Mouse (Mus musculus) T-helper 2 cell (primary cell): ENCODE data around the gene Dnaic1.

Experiments used
- in situ Hi-C: fragments of 300-600 bp; cut with MboI, MseI; formaldehyde crosslinking; loops from one replicate; pipeline ENCODE4 v1.15.1; 2025; ENCODE audit warnings: high pct_unique_total_duplicates

The Dnaic1 gene

DNA sequence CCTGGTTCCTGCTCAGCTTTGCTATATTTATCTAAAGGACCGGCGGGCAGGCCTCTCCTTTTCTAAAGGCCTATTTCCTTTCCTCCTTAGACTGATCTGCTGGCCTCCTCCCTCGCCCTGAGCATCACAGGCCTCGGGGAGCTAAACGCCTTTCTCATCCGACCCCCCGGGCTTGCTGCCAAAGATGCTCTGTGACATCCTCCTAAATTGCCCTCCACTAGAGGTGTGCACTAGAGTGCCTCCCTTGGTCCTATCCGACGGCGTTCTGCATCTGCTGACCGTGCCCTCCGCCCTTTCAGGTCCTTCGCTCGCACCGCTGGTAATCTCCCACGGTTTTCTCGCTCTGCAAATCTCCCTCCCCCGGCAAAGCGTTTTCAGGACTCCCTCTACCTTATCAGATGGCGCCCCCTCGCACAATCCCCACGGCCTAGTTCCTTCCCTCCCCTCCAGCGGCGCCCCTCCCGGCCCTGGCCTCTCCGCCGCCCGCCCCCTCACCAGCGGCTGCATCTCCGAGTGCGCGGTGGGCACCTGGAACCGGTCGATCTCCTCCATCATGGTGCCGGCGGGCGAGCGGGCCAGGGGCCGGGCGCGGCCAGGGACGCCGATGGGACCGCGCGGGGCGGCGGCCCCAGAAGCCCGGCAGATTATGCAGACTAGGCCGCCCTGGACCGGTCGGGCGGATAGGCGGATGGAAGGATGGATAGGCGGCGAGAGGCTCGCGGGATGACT, 729 bp upstream of the Dnaic1 start:
- in situ Hi-C loops, result loop anchor here (5.0 to 10.0 kb wide), 2 partner anchors 67 to 1424 kb away; partner anchors contain the start of genes AI464131 and Aco1

DNA sequence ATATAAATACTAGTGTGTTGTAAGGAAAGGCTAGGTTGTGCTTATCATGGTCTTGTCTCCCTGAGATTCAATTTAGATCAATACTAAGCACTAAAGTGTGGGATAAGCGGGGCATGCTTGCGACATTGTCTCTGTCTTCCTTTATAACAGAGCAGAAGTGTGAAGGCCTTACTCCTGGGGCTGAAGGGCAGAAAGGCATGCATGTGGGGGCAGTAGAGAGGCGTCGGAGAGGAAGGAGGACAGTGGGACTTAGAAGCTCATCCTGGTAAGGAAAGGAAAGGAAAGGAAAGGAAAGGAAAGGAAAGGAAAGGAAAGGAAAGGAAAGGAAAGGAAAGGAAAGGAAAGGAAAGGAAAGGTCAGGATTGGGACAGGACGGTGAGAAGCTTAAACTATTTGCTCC, 1.9 kb downstream of the Dnaic1 start:
- in situ Hi-C loops, result no loop called here

DNA sequence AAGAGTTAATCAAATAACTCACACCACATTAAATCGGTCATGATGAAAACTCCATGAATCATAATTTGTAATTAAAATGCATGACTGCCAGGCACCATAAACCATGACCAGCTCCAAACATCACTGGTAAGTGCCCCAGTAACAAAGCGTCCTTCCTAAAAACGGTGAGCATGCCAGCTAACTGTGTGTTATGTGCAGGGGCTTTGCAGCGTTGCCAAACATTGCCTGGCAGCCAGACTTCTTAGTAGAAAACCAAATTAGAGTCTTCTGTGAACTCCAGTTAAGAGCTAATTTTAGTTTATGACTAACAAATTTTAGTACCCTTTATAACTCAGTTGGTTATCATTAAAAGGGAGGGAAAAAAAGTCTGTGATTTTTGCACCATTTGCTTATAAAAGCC, 3.9 kb downstream of the Dnaic1 start:
- in situ Hi-C loops, result no loop called here

DNA sequence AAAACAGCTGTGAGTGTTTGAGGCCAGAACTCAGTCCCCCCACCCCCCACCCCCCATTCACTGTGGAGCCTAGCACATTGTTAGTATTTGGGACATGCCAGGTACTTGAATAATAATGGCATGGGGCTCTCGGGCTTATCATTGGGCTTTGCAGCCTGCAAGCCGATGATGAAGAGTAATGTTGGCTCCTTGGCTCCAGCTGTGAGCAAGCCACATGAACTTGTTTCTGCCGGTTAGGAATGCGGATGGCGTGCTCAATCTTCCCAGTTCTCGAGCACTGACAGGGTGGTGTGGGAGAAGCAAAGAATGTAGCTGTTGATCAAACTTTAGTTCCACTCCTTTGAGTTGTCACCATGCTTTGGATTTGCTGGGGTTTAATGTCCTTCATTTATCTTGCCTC, 6.3 kb downstream of the Dnaic1 start:
- in situ Hi-C loops, result no loop called here

DNA sequence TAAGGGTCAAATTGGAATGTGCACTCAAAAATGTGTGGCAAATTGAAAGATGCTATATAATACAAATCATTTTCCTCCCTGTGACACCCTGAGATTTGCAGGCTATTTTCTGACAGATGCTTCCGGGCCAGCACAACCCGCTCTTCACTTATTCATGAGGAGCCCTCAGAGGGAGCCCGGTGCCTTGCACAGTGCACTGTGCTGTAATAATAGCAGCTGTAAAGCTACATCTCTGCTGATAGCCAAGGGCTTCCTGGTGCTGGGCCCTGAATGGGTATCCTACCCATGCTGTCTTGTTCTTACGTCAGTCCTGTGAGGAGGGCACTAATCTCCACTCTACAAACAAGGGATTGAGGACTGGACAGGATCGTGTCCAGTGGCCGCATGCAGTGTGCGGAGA, 13.8 kb downstream of the Dnaic1 start:
- in situ Hi-C loops, result no loop called here

DNA sequence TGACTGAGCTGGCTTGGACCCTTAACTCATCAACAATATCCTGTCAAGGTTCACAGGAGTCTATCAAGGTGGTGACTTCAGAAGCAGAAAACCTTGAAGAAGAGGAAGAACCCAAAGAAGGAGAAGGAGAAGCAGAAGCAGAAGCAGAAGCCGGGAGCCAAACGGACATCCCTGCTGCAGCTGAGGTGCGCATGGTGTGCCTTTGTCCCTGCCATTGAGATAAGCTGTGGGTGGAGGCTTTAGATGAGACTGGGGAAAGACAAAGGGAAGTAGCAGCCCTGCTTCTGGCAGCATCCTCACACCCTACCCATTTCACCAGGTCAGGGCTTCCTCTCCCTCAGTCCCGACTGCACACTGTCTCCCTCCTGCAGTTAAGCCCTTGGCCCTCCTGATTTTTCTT, 33.2 kb downstream of the Dnaic1 start:
- in situ Hi-C loops, result no loop called here

DNA sequence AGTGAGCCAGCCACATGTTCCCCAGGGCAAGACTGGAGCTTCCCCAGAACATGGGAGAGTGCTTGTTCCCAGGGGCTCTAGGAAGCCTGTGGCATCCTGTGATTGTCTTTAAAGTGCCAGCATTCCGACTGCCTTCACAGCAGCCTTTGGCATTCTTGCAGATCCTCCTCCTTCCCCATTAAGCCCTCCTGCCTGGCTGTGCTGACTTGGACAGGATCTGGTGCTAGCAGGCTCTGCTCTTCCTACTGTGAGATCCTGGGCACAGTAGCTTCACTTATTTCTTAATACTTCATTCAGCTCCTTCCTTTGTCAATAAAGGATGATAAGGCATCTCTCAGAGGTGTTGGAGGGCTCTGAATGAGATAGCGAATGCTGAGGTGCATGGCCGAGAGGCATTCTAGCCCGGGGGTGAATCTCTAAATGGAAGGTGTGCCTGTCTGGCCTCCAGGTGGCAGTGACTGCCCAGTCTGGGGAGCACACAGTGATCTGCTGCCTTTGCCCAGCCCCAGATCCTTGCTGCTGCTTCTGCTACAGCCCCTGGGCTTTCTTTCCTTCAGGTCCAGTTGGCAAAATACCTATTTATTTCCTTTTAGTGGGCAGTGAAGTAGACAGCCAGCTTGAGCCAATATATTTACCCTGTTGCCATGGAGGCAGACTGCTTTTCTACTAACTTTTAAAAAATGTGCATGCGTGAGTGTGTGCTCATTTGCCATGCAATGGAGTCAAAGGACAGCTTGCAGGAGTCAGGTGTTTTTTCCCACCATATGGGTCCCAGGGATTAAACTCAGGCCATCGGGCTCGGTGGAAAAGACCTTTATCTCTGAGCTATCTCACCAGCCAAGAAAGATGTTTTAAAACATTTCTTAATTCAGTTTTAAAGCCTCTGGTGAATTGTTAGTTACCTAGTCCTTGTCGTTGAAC, 35.2 kb downstream of the Dnaic1 start:
- in situ Hi-C loops, result no loop called here

DNA sequence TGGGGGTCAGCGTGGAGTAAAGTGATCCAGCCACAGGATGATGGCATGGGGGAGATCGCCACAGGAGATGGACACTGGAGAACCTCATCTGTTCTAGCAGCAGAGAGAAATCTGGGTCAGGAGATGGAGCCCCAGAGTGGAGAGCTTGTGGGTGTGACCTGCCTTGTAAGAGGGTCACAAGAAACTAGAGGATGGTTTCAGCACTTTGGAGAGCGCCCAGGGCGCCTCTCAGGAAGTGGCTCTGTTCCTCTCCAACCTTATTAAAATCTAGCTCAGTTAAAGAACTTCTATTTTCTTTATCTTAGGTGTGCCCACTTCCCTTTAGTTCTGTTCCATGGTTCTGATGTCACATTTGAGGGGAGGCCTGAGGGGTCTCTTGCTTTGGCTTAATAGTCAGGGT, 37.2 kb downstream of the Dnaic1 start:
- in situ Hi-C loops, result no loop called here

DNA sequence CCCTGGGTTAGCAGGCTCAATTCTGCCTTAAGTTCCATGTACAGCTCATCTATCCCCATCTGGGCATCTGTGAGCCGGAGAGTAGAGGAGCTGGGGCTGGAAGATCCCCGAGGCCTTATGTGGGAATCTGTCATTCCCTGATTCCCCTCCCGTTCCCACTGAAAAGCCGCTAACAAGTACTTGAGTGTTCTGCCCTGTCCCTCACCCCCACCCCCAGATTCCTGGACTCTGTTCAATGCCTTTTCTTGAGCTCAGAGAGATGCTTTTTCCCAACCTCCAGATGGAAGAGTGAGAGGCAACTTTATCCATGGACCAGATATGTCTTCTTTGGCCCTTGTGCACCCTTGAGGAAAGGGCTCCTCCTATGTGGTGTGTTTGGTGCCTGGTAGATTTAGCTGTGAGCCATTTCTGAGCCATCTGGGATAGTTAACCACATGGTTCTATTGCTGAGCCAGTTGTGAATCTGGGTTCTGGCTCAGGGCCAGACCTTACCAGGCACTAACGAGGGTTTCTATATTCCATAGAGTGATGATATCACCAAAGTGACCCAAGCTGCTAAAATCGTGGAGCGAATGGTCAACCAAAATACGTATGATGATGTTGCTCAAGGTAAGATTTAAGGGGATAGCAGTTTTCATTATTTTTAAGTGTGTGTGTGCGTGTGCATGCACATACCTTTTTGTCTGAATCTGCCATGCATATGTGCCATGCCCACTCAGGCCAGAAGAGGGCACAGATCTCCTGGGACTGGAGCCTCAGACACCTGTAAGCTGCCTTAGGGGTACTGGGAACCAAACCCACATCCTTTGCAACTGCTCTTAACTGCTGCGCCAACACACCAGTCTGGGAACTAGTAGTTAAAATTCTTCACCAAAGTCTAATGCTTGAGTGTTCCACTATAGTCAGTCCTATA, 40.4 kb downstream of the Dnaic1 start:
- in situ Hi-C loops, result loop anchor here (5.0 kb wide), 1 partner anchor 58 kb away; no protein-coding TSS in a partner anchor

DNA sequence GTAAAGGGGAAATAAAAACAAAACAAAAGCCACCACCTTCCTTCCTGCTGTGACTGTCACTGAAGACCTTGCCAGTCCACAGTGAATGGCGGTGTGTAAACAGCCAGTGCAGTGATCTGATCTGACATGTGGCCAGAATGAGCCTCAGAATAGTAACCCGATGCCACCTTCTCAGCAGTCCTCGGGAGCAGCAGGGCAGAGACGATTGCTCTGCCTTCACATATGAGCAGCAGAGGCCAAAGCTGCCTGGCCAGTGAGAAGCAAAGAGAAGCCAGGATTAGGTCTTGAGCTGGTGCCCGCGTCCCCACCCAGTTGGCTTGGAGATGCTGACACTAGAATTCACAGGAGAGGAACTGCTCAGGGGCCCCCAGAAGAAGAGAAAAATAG, 41.0 kb downstream of the Dnaic1 start:
- in situ Hi-C loops, result loop anchor here (5.0 kb wide), 1 partner anchor 58 kb away; no protein-coding TSS in a partner anchor

DNA sequence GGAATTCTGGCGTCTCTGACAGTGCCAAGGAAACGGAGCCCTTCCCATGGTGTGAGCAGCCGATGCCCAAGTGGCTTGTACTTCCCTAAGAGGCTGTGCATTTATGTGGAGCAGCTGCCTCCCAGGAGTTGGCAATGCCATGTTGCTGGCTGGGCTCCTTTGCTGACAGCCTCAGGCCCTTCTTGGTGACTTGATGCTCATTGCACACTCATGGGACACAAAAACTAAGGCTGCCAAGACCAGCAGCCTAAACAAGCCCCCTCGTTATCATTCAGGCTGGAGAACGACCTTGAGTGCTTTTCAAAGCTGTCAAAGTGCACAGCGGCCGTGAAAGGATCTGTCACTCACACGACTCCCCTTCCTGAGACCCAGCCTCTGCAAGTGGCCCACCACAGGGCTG, 42.6 kb downstream of the Dnaic1 start:
- in situ Hi-C loops, result loop anchor here (5.0 kb wide), 1 partner anchor 60 kb away; no protein-coding TSS in a partner anchor

DNA sequence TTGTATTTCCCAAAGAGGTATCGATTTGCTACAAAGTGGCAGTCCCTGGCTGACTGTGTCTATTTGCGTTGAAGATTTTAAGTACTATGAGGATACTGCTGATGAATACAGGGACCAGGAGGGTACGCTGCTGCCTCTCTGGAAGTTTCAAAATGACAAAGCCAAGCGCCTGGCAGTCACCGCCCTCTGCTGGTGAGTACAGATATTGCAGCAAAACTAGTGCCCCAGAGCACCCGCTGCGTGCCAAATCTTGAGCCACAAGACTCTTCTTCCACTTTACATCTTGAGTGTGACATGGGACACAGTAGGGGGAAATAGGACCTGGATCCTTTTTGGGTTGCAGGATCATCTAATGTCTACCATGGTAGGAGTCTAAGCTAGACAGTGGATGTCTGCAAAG, 44.6 kb downstream of the Dnaic1 start:
- in situ Hi-C loops, result loop anchor here (5.0 kb wide), 1 partner anchor 62 kb away; no protein-coding TSS in a partner anchor

DNA sequence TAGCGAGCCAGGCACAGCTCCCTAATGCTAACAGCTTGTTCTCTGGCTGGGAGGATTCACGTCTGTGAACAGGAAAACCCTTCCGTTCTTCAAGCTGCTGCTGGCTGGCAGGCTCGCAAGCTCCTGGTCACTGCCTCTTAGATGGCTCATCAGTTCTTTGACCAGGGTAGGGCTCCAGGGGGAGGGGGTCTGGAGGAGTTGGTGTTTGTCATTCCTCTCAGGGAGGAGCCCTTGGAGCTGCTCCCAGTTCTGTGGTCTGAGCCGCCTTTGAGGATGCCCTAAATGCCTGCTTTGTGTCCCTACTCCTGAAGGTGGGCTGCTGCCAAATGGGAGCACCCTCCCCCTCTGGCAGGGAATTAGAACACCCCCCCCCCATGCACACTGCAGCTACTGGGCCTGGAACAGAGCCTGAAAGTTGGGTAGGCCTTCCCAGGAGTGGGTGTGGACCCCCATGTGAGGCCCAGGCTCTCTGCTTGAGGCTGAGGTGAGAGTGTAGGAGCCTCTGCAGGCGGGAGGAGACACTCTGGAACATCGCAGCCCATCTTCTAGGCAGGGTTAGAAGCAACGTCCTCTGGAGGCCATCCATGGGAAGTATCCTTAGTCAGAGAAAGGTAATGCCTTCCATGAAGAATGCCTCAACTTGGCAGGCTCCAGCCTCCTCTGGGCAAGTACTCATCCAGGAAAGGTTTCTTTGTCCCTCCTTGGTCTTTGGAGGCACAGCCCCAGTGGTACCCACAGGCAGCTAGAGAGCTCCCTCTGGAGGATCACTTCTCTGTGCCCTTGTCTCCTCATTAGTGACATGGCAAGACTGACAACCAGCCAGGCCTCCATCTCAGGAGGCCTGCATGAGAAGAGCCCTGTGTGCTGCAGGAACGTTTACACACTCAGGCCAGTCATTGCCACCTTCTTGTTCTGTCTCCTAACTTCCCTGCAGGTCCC, 46.4 kb downstream of the Dnaic1 start:
- in situ Hi-C loops, result no loop called here

DNA sequence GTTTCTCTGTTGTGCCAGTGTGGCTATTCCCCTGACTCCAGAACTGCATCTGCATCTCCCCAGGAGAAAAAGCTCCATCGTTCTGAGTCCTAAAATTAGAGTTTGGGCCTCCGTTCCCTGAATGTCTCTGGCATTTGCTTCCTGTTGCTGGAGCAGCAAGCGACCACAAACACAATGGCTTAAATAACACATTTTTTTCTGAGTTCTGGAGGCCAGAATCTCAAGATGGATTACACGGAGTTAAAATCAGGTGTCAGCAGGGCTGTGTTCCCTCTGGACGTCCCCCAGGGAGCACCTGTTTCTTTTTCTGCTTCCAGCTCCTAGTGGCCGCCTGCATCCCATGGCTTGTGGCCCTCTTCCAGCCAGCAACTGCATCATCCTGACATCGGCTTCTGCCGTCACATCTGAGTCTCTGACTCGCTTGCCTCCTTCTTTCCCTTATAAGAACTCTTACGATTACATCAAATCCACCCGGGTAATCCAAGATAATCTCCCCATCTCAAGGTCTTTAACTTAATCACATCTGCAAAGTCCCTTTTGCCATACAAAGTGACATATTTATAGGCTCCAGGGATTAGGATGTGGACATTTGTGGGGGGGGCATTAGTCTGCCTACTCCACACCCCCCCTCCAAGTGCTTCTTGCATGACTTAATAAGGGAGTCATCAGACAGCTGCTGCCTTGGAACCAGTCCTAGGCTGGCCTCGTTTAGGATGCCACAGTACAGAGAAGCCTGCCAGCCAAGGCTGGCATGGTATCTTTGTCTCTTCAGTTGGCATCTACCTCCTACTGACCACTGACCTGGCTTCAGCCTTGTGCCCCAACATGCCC, 49.6 kb downstream of the Dnaic1 start:
- in situ Hi-C loops, result no loop called here

DNA sequence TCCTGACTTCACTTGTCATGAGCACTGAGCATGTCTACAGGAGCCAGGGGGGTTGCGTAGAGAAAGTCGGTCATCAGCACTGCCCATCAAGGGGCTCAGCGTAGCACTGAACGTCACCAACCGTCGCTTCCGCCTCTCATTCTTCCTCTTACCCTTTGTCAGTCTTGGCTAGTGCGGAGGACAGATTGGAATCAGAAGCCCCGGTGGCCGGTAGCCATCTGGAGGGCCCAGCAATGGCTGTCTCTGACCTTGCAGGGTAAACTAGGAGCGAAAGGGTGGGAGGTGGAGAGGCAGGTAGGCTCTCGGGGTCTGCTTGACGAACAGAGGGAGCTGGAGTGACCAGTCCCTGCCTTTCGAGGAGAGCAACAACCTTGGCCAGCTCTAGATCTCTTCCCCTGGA, 52.5 kb downstream of the Dnaic1 start:
- in situ Hi-C loops, result no loop called here

DNA sequence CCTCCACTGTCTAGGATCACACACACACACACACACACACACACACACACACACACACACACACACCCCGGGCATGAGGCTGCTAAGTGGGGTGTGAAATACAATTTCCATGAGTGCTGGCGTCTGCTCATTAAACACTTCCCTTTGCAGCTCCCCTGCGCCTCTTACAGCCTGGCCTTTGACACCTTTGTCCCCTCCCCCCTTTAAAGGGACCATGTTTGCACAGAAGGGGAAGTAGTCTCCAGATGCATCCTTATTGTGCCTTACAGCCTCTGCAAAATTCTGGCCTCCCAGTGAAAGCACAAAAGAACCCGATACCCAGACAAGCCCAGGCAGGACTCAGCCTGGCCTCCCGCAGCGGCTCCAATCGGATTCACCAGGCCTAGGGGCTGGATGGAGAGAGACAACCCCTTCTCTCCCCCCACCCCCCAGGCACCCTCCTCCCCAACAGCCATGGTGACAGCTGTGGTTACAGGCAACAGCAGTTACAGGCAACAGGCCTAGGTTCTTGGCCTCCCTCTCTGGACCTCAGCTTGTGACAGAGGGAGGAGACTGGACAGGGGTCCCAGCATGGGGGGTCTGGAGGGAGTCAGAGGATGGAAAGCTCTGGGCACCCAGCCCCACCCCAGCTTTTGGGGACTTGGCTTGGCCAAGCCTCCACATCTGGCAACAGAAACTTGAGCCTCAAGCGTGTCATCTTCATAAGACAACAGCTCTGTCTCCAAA, 58.8 kb downstream of the Dnaic1 start:
- in situ Hi-C loops, result no loop called here

DNA sequence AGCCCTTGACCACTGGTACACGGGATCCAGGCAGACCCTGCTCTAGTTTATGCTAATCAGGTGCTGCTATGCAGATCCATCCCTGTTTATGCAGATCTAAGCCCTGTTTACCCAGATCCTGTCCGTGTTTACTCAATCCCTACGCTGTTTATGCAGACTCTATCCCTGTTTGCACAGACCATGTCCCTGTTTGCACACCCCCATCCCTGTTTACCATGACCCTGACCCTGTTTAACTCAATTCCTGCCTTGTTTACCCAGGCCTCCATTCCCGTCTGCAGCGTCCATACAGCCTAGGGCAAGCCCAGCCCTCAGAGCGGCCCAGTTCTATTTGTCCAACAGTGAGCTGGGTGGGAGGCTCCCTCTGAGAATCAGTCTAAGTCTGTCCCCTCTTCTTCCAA, 60.6 kb downstream of the Dnaic1 start:
- in situ Hi-C loops, result no loop called here

DNA sequence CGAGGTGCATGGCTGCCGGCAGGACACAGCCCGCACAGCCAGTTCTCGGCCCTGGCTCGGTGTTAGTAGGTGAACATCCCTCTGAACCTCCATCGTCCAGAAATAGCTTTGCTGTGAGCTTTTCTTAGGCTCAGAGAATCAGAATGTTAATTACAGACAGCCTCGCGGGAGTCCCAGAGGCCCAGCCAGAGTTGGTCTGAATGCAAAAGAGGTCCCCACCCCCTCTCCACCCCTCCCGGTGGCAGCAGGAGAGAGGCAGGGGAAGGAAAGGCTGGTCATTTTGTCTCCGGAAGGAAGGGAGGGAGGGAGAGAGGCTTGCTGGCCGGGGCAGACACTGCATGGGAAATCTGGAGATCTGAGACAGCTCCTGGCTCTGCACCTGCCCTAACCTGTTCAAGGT, 61.8 kb downstream of the Dnaic1 start:
- in situ Hi-C loops, result no loop called here

DNA sequence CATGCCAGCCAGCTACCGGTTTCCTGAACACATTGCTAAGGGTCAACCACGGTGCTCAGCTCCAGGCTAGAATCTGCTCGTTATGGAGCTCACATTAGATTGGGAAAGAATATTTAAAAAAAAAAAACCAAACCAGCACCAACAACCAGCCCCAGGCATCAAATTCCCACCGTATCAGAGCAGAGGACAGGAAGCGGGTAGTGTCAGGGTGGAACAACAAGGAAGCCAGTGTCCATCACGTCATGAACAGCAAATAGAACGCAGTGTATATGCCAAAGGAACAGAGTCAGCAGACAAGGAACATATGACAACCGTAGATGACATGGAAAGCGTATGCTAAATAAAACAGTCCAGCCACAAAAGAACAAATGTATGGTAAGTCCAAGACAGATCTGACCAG, 63.4 kb downstream of the Dnaic1 start:
- in situ Hi-C loops, result no loop called here
